Mouse (Mus musculus) gonadal fat pad, adult 2 months (tissue): ENCODE data around the gene Olfr888. TPM values are rescaled to one million over a fixed set of nuclear protein-coding genes. Genes with fewer than 3 reads are reported as not detected.

Experiments used
- DNase-seq: peaks from one replicate; pipeline ENCODE4 v3.0.0-alpha.2; 2012; ENCODE audit warnings: low read depth
- polyA plus RNA-seq: library from polyadenylated mRNA; depleted of rRNA; stranded (reverse); fragments of >200 nt; gene quantifications from 2 replicates; pipeline ENCODE4 v1.2.3, GENCODE M21; 2012; rRNA removed

Gene Olfr888
- polyA plus RNA-seq: not detected in 2 replicates

DNA sequence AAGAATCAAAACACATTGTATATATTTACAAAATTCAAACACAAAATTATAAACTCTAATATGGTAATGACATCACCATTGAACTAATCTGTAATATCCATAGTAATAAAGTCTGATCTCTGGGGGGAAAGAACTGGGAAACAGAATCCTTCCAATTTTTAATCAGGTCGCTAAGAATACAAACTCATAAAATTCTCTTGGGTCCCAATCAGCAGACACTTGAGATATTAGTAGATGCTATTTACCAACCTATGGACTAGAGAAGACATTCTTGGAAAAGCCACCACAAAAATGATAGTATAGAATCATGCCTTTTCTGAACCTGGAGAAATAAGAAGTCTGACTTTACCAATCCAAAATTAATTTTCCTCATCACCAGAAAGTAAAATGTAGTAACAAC lies at the start of gene Olfr888:
Gene Olfr888, plus strand, starts transcription at position 301 of the 400 bp plus-strand sequence.
- DNase-seq: no peak

DNA sequence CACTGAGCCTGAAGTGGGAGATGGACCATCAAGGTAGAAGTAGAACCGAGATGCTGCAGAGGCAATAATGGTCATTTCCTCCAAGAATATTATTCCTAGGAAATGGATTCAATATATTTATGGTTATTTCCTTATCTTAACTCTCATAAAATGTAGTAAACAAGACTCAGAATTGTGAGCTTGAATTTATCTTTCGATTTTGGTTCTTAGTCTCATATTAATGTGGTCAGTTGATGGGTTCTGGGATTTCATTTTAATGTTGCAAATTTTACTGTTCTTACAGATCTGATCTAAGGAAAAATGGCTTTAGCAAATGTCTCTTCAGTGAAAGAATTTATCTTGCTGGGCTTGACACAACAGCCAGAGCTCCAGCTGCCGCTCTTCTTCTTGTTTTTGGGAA lies 46.9 kb upstream of the Olfr888 start, which contains the start of gene Olfr885:
Gene Olfr885, plus strand, starts transcription at position 301 of the 400 bp plus-strand sequence.
- DNase-seq: no peak

DNA sequence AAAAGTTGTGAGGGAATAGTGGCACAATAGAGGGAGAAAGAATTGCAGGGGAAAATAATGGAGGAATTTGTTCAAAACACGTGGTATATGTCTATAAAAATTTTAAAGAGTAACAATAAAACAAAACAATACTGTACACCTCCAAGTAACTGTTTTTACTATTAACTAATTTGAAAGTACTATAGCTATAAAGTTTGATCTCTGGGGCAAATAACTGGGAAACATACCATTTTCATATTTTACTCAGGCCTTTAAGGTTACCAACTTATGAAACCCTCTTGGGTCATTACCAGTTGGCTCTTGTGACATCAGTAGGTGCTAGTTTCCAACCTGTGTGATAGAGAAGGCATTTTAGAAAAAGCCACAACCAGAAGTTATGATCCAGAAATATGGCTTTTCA lies 24.2 kb upstream of the Olfr888 start, which contains the start of gene Olfr887:
Gene Olfr887, plus strand, starts transcription at position 301 of the 400 bp plus-strand sequence.
- DNase-seq: no peak

DNA sequence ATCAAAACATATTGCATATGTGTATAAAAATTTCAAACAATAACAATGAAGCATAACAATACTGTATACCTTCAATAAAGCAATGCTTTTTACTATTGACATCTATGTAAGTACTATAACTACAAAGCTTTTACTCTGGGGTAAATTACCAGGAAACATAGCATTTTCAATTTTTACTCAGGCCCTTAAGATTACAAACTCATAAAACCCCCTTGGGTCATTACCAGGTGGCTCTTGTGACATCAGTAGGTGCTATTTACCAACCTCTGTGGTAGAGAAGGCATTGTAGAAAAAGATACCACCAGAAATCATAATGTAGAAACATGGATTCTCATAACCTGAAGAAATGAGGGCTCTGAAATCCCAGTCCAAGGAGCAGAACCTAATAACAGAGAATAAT lies 7.0 kb downstream of the Olfr888 start, which contains the start of gene Olfr889:
Gene Olfr889, plus strand, starts transcription at position 301 of the 400 bp plus-strand sequence.
- no peak for DNase-seq

DNA sequence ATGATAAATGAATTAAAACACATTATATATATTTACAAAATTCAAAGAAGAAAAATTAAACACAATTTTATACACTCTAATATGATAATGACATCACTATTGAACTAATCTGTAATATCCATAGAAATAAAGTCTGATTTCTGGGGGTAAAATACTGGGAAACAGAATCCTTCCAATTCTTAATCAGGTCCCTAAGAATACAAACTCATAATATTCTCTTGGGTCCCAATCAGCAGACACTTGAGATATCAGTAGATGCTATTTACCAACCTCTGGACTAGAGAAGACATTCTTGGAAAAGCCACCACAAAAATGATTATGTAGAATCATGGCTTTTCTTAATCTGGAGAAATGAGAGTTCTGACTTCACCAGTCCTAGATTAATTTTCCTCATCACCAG lies 34.3 kb downstream of the Olfr888 start, which contains the start of gene Olfr890:
Gene Olfr890, plus strand, starts transcription at position 301 of the 400 bp plus-strand sequence.
- no peak for DNase-seq

Other genes with a start within 250 kb of the Olfr888 start
- gene Olfr145, start 211.4 kb upstream of the Olfr888 start, polyA plus RNA-seq: not detected in 2 replicates
- not detected in 2 replicates for gene Olfr878, start 190.3 kb upstream of the Olfr888 start, polyA plus RNA-seq
- not detected in 2 replicates for gene Olfr881, start 116.3 kb upstream of the Olfr888 start, polyA plus RNA-seq
- gene Olfr883, start 82.3 kb upstream of the Olfr888 start, polyA plus RNA-seq: not detected in 2 replicates
- gene Olfr884, start 61.6 kb upstream of the Olfr888 start, polyA plus RNA-seq: not detected in 2 replicates
- not detected in 2 replicates for gene Olfr885, start 46.8 kb upstream of the Olfr888 start, polyA plus RNA-seq
- not detected in 2 replicates for gene Olfr887, start 24.1 kb upstream of the Olfr888 start, polyA plus RNA-seq
- not detected in 2 replicates for gene Olfr889, start 7.1 kb downstream of the Olfr888 start, polyA plus RNA-seq
- gene Olfr890, start 34.4 kb downstream of the Olfr888 start, polyA plus RNA-seq: not detected in 2 replicates
- not detected in 2 replicates for gene Olfr891, start 72.7 kb downstream of the Olfr888 start, polyA plus RNA-seq
- gene Olfr893, start 100.2 kb downstream of the Olfr888 start, polyA plus RNA-seq: not detected in 2 replicates
- not detected in 2 replicates for gene Olfr894, start 109.9 kb downstream of the Olfr888 start, polyA plus RNA-seq
- gene Olfr143, start 144.6 kb downstream of the Olfr888 start, polyA plus RNA-seq: not detected in 2 replicates
- gene Olfr895, start 159.7 kb downstream of the Olfr888 start, polyA plus RNA-seq: not detected in 2 replicates
- not detected in 2 replicates for gene Olfr896-ps1, start 183.0 kb downstream of the Olfr888 start, polyA plus RNA-seq
- not detected in 2 replicates for gene Olfr25, start 220.9 kb downstream of the Olfr888 start, polyA plus RNA-seq
- gene Olfr898, start 240.3 kb downstream of the Olfr888 start, polyA plus RNA-seq: not detected in 2 replicates